Mouse (Mus musculus) testis, postnatal 14 days (tissue): Measurements from ENCODE around the gene Nt5c3.

Experiments
- DNase-seq: peaks from one replicate; pipeline ENCODE4 v3.0.0; 2021; ENCODE audit warnings: low spot score

The Nt5c3 gene

GRCm38 (mm10) chr6:56923726-56924707, at the start of gene Nt5c3, which contains the start of gene Vmn1r4:
Nt5c3 (minus strand) TSS chr6:56923932.
Vmn1r4 (plus strand) TSS chr6:56924015.
- DNase-seq: peak; percentile 92

- DNase-seq: no peak
These were observed 46.2 kb upstream of the Nt5c3 start, which contains the start of gene Vmn1r5 for GRCm38 (mm10) chr6:56969973-56970372. Vmn1r5 (plus strand) TSS chr6:56970273.

- no peak for DNase-seq
These were observed 32.7 kb upstream of the Nt5c3 start for GRCm38 (mm10) chr6:56956436-56956835.

GRCm38 (mm10) chr6:56934366-56934765, 10.6 kb upstream of the Nt5c3 start:
- DNase-seq: no peak

GRCm38 (mm10) chr6:56932464-56932863, 8.7 kb upstream of the Nt5c3 start:
- DNase-seq: no peak

GRCm38 (mm10) chr6:56931648-56932415, 8.1 kb upstream of the Nt5c3 start:
- DNase-seq: no peak

- DNase-seq: no peak
These were observed 404 bp downstream of the Nt5c3 start for GRCm38 (mm10) chr6:56923331-56923725.

GRCm38 (mm10) chr6:56920222-56921092, 3.3 kb downstream of the Nt5c3 start:
- DNase-seq: peak; percentile 64

GRCm38 (mm10) chr6:56919330-56920044, 4.2 kb downstream of the Nt5c3 start:
- no peak for DNase-seq

GRCm38 (mm10) chr6:56917578-56918368, 6.0 kb downstream of the Nt5c3 start:
- DNase-seq: peak; percentile 78

- DNase-seq: no peak
These were observed 7.5 kb downstream of the Nt5c3 start for GRCm38 (mm10) chr6:56916279-56916678.

- no peak for DNase-seq
These were observed 10.5 kb downstream of the Nt5c3 start for GRCm38 (mm10) chr6:56913092-56913858.

GRCm38 (mm10) chr6:56910910-56911309, 12.8 kb downstream of the Nt5c3 start:
- DNase-seq: no peak

- no peak for DNase-seq
These were observed 14.8 kb downstream of the Nt5c3 start for GRCm38 (mm10) chr6:56908912-56909311.

GRCm38 (mm10) chr6:56908397-56908796, 15.3 kb downstream of the Nt5c3 start:
- no peak for DNase-seq

GRCm38 (mm10) chr6:56907973-56908372, 15.8 kb downstream of the Nt5c3 start:
- no peak for DNase-seq

- no peak for DNase-seq
These were observed 17.4 kb downstream of the Nt5c3 start for GRCm38 (mm10) chr6:56906121-56906846.

GRCm38 (mm10) chr6:56905486-56905885, 18.2 kb downstream of the Nt5c3 start:
- DNase-seq: no peak

GRCm38 (mm10) chr6:56904982-56905381, 18.8 kb downstream of the Nt5c3 start:
- DNase-seq: no peak
